Mouse (Mus musculus) ES-E14 (cell line): ENCODE results near the gene Pde8a.

ENCODE experiments used
- HCFC1 ChIP-seq: IDR thresholded peaks from 2 replicates; pipeline ENCODE4 v1.6.1; 2012; ENCODE audit warnings: low read length, inconsistent platforms, borderline replicate concordance; ENCODE audit not compliant: insufficient read depth
- MAFK ChIP-seq: IDR thresholded peaks from 2 replicates; pipeline ENCODE4 v1.6.1; 2014; ENCODE audit warnings: mild to moderate bottlenecking, low read depth, low read length, inconsistent platforms; ENCODE audit not compliant: insufficient read depth

GRCm38 (mm10) chr7:81339783-81340182 lies 126.4 kb downstream of the Pde8a start:
- TF ChIP-seq HCFC1, result 0 out of 2 replicates have a peak, but pooled peaks have one; percentile 54
- no peak for TF ChIP-seq MAFK
